Mouse (Mus musculus) megakaryocyte, embryonic 14.5 days (primary cell): Measurements from ENCODE around the gene Fam92b. TPM values are rescaled to one million over a fixed set of nuclear protein-coding genes. Genes with fewer than 3 reads are reported as not detected.

Experiments
- H3K27me3 ChIP-seq: replicated peaks from 2 replicates; pipeline ENCODE3; 2012; ENCODE audit warnings: inconsistent platforms
- H3K36me3 ChIP-seq: replicated peaks from 2 replicates; pipeline ENCODE3; 2012; ENCODE audit warnings: low read length, inconsistent platforms, mixed read lengths
- H3K4me1 ChIP-seq: 2 replicates; pipeline ENCODE4 v1.6.1; 2012; ENCODE audit warnings: inconsistent platforms
- H3K4me3 ChIP-seq: replicated peaks from 2 replicates; pipeline ENCODE3; 2012; ENCODE audit warnings: moderate library complexity, mild to moderate bottlenecking, inconsistent platforms
- H3K9me3 ChIP-seq: 2 replicates; pipeline ENCODE4 v1.6.1; 2012; ENCODE audit warnings: inconsistent platforms
- FLI1 ChIP-seq: IDR thresholded peaks from 2 replicates; pipeline ENCODE4 v1.6.1; 2012; ENCODE audit warnings: low read length, inconsistent platforms, mixed read lengths
- GATA1 ChIP-seq: IDR thresholded peaks from 3 replicates; pipeline ENCODE4 v1.6.1; 2012; ENCODE audit warnings: mixed read lengths, low read length, inconsistent platforms, borderline replicate concordance
- polyA plus RNA-seq: library from polyadenylated mRNA; stranded (reverse); fragments of >175 nt; gene quantifications from 2 replicates; pipeline ENCODE4 v1.2.3, GENCODE M21; 2012; ENCODE audit warnings: low replicate concordance; ENCODE audit not compliant: insufficient read depth

Gene Fam92b
- not detected in 2 replicates for polyA plus RNA-seq

- TF ChIP-seq FLI1 (no peak), GATA1 (no peak)
- H3K27me3 ChIP-seq = peaks cover 80% of the 10 kb centered on the region
- H3K9me3 ChIP-seq = no peaks in the 10 kb centered on the region; the same call in 1 of the 2 replicates
- H3K4me1 ChIP-seq = peaks cover 33% of the 10 kb centered on the region
- H3K4me3 ChIP-seq = no peak within 1 kb of the TSS
- H3K36me3 ChIP-seq = no peaks in the 10 kb centered on the region
These were observed at the start of gene Fam92b for GRCm38 (mm10) chr8:120177318-120178123. Gene Fam92b, minus strand, starts transcription at chr8:120177466.

GRCm38 (mm10) chr8:120225421-120226151 is 48.3 kb upstream of the Fam92b start:
- peaks cover 41% of the 10 kb centered on the region for H3K4me1 ChIP-seq
- H3K36me3 ChIP-seq = no peaks in the 10 kb centered on the region
- no peaks in the 10 kb centered on the region for H3K9me3 ChIP-seq
- no peak for TF ChIP-seq GATA1
- no peak for TF ChIP-seq FLI1
- no peak overlapping the region for H3K4me3 ChIP-seq
- peaks cover 94% of the 10 kb centered on the region for H3K27me3 ChIP-seq

GRCm38 (mm10) chr8:120224521-120225420 is 47.5 kb upstream of the Fam92b start:
- TF ChIP-seq GATA1 (no peak), FLI1 (no peak)
- peaks cover 93% of the 10 kb centered on the region for H3K27me3 ChIP-seq

GRCm38 (mm10) chr8:120222548-120222947 is 45.3 kb upstream of the Fam92b start:
- H3K27me3 ChIP-seq = peaks cover 88% of the 10 kb centered on the region
- H3K36me3 ChIP-seq = no peaks in the 10 kb centered on the region
- H3K4me3 ChIP-seq = no peak overlapping the region
- peaks cover 19% of the 10 kb centered on the region for H3K4me1 ChIP-seq
- TF ChIP-seq FLI1 (no peak), GATA1 (no peak)
- peaks cover 16% of the 10 kb centered on the region for H3K9me3 ChIP-seq

More at GRCm38 (mm10) chr8:120224521-120225420, 47.5 kb upstream of the Fam92b start:
- Histone ChIP-seq H3K9me3 (no peaks in the 10 kb centered on the region; the same call in 1 of the 2 replicates), H3K4me3 (no peak overlapping the region), H3K4me1 (peaks cover 32% of the 10 kb centered on the region), H3K36me3 (no peaks in the 10 kb centered on the region)

GRCm38 (mm10) chr8:120216855-120217830 is 39.9 kb upstream of the Fam92b start:
- Histone ChIP-seq H3K27me3 (peaks cover 70% of the 10 kb centered on the region), H3K36me3 (no peaks in the 10 kb centered on the region), H3K4me3 (no peak overlapping the region), H3K9me3 (peaks cover 17% of the 10 kb centered on the region), H3K4me1 (peaks cover 13% of the 10 kb centered on the region)
- TF ChIP-seq FLI1 (no peak), GATA1 (no peak)

GRCm38 (mm10) chr8:120215416-120216141 is 38.3 kb upstream of the Fam92b start:
- Histone ChIP-seq H3K4me1 (peaks cover 21% of the 10 kb centered on the region), H3K36me3 (no peaks in the 10 kb centered on the region), H3K4me3 (no peak overlapping the region), H3K27me3 (peaks cover 67% of the 10 kb centered on the region), H3K9me3 (peaks cover 17% of the 10 kb centered on the region)
- TF ChIP-seq GATA1 (no peak), FLI1 (no peak)

- H3K36me3 ChIP-seq = no peaks in the 10 kb centered on the region
- TF ChIP-seq FLI1 (no peak), GATA1 (no peak)
- peaks cover 15% of the 10 kb centered on the region for H3K9me3 ChIP-seq
- peaks cover 21% of the 10 kb centered on the region for H3K4me1 ChIP-seq
- peaks cover 65% of the 10 kb centered on the region for H3K27me3 ChIP-seq
- no peak overlapping the region for H3K4me3 ChIP-seq
These were observed 36.7 kb upstream of the Fam92b start for GRCm38 (mm10) chr8:120213939-120214338.

- Histone ChIP-seq H3K27me3 (peaks cover 59% of the 10 kb centered on the region), H3K4me3 (no peak overlapping the region), H3K36me3 (no peaks in the 10 kb centered on the region), H3K4me1 (peaks cover 21% of the 10 kb centered on the region), H3K9me3 (peaks cover 8% of the 10 kb centered on the region)
- TF ChIP-seq FLI1 (no peak), GATA1 (no peak)
These were observed 36.0 kb upstream of the Fam92b start for GRCm38 (mm10) chr8:120213229-120213628.
